Mouse (Mus musculus): ENCODE data around the gene Fcgbp. TPM values are rescaled to one million over a fixed set of nuclear protein-coding genes. Genes with fewer than 3 reads are reported as not detected.
"Not testable (repeated sequence)": the region's sequence is repeated elsewhere in the genome, so short reads cannot be mapped to it uniquely, and the experiment has no call there.

Fcgbp gene
- polyA plus RNA-seq, 1 experiment from 2014 or later = not detected

DNA sequence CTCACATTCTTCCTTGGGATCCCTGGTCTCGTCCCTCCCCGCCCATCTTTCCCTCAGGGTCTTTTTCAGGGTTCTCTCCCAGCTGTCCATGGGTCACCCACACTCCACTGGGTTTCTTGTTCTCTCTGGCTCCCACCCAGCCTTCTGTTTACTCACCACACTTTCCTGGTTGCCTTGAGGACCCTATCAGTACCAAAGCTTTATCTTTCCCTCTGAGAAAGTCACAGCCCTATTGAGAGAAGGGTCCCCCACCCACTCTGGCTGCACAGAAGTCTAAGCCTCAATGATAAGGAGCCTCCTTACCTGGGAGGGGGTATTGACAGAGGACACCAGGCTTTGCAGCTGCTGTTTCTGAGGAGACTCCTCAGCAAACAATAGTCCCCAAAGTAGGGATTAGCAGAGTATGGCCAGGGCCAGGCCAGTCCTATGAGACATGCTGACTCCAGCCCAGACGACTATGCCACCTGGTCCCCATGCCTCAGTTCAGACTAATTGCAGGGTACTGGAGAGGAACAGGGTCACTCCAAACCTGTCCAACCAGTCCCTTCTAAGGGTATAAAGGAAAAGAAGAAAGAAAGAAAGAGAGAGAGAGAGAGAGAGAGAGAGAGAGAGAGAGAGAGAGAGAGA lies 1.4 kb upstream of the Fcgbp start:
- WGBS = 55% methylated on average over 3 of the region's 3 CpGs
- Histone ChIP-seq H3K9ac (ENCODE audit: low read depth, low read length) (no peak overlapping the region), H3K27ac (ENCODE audit: low read depth, low read length) (no peak overlapping the region), H3K4me3 (ENCODE audit: low read depth, low read length) (no peak overlapping the region), H3K9me3 (ENCODE audit: control insufficient read depth, low read length) (no peaks in the 10 kb centered on the region), H3K27me3 (replicated peaks; ENCODE audit: control insufficient read depth, insufficient read depth, low read length) (no peaks in the 10 kb centered on the region), H3K36me3 (ENCODE audit: control insufficient read depth, insufficient read depth, low read length) (no peaks in the 10 kb centered on the region), H3K4me1 (replicated peaks; ENCODE audit: control insufficient read depth, insufficient read depth, low read length) (no peaks in the 10 kb centered on the region), H3K4me2 (no peak overlapping the region)
- DNase-seq (ENCODE audit: low spot score) (no peak), ATAC-seq (replicated peaks; ENCODE audit: low FRiP score) (no peak)

DNA sequence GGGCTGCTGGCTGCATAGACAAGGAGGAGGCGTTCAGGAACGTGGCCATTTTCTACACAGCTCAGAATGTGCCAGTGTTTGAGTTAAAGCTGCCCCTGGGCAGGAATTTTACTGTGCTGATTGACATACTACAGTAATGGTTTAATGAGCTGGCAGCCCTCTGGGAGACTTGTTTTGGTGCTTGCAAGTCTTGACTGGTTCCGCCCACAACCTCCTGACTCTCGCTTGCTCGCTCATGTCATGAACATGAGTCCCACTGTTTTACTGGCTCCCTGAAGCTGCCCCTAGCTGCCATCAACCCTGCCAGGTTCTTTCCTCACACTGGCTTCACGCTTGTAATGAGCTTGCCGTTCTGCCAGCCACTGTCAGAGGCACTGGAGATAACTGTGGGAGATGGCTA lies 13.2 kb downstream of the Fcgbp start:
- Histone ChIP-seq H3K27me3 (replicated peaks; ENCODE audit: control insufficient read depth, insufficient read depth, low read length) (no peaks in the 10 kb centered on the region), H3K4me2 (no peak overlapping the region), H3K4me1 (replicated peaks; ENCODE audit: control insufficient read depth, insufficient read depth, low read length) (no peaks in the 10 kb centered on the region), H3K36me3 (ENCODE audit: control insufficient read depth, insufficient read depth, low read length) (no peaks in the 10 kb centered on the region), H3K27ac (ENCODE audit: low read depth, low read length) (no peak overlapping the region), H3K9ac (ENCODE audit: low read depth, low read length) (no peak overlapping the region), H3K4me3 (ENCODE audit: low read depth, low read length) (no peak overlapping the region), H3K9me3 (ENCODE audit: control insufficient read depth, low read length) (no peaks in the 10 kb centered on the region)
- no peak for ATAC-seq (replicated peaks; ENCODE audit: low FRiP score)
- 74% methylated on average over 7 of the region's 7 CpGs for WGBS
- no peak for DNase-seq (ENCODE audit: low spot score)

DNA sequence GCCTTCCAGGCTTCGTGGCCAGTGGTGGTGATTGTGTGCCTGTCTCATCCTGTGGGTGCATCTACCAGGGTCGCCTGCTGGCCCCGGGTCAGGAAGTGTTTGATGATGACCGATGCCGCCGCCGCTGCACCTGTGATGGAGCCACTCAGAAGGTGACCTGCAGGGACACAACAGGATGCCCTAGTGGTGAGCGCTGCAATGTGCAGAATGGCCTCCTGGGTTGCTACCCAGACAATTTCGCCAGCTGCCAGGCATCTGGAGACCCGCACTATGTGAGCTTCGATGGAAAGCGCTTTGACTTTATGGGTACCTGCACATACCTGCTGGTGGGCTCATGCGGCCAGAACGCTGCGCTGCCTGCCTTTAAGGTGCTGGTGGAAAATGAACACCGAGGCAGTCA lies 15.2 kb downstream of the Fcgbp start:
- WGBS = 76% methylated on average over 16 of the region's 16 CpGs
- H3K4me2 ChIP-seq = no peak overlapping the region
- no peak for DNase-seq (ENCODE audit: low spot score)

DNA sequence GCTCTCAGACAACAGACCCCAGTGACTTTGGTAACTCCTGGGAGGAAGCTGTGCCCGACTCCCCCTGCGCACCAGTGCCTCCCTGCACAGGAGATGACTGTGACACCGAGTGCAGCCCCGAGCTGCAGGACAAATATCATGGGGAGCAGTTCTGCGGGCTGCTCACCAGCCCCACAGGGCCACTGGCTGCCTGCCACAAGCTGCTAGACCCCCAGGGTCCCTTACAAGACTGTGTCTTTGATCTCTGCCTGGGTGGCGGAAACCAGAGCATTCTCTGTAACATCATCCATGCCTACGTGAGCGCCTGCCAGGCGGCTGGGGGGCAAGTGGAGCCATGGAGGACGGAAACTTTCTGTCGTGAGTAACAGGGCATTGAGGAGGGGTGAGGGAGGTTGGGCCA lies 22.5 kb downstream of the Fcgbp start:
- Histone ChIP-seq H3K9me3 (ENCODE audit: control insufficient read depth, low read length) (no peaks in the 10 kb centered on the region), H3K4me1 (replicated peaks; ENCODE audit: control insufficient read depth, insufficient read depth, low read length) (no peaks in the 10 kb centered on the region), H3K27me3 (replicated peaks; ENCODE audit: control insufficient read depth, insufficient read depth, low read length) (no peaks in the 10 kb centered on the region), H3K9ac (ENCODE audit: low read depth, low read length) (no peak overlapping the region), H3K4me3 (ENCODE audit: low read depth, low read length) (no peak overlapping the region), H3K36me3 (ENCODE audit: control insufficient read depth, insufficient read depth, low read length) (no peaks in the 10 kb centered on the region), H3K27ac (ENCODE audit: low read depth, low read length) (no peak overlapping the region), H3K4me2 (no peak overlapping the region)
- ATAC-seq (replicated peaks; ENCODE audit: low FRiP score) (no peak), DNase-seq (ENCODE audit: low spot score) (no peak)
- 41% methylated on average over 11 of the region's 11 CpGs for WGBS

More for the DNA sequence above, 15.2 kb downstream of the Fcgbp start:
- no peaks in the 10 kb centered on the region for H3K36me3 ChIP-seq (ENCODE audit: control insufficient read depth, insufficient read depth, low read length)
- H3K4me3 ChIP-seq (ENCODE audit: low read depth, low read length) = no peak overlapping the region
- no peak overlapping the region for H3K9ac ChIP-seq (ENCODE audit: low read depth, low read length)
- H3K9me3 ChIP-seq (ENCODE audit: control insufficient read depth, low read length) = no peaks in the 10 kb centered on the region
- ATAC-seq (replicated peaks; ENCODE audit: low FRiP score) = no peak
- no peaks in the 10 kb centered on the region for H3K27me3 ChIP-seq (replicated peaks; ENCODE audit: control insufficient read depth, insufficient read depth, low read length)
- H3K27ac ChIP-seq (ENCODE audit: low read depth, low read length) = no peak overlapping the region
- H3K4me1 ChIP-seq (replicated peaks; ENCODE audit: control insufficient read depth, insufficient read depth, low read length) = no peaks in the 10 kb centered on the region

DNA sequence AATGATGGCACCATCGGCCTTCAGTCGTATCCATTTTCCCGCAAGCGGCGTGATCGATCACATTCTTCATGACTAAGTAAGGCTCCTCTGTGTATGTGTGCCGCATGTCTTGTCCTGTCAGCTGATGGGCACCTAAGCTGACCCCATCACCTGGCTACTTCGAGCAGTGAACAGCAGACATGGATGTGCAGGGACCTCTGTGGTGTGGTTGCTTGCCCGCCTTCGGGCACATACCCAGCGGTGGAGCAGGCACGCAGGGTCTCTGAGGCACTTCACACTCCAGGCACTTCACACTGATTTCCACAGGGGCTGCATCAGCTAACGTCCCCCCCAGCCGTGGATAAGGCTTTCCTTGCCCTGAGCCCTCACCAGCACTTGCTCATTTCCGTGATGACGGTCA lies 28.1 kb downstream of the Fcgbp start:
- H3K4me1 ChIP-seq (replicated peaks; ENCODE audit: control insufficient read depth, insufficient read depth, low read length) = no peaks in the 10 kb centered on the region
- no peak overlapping the region for H3K27ac ChIP-seq (ENCODE audit: low read depth, low read length)
- no peak overlapping the region for H3K4me2 ChIP-seq
- WGBS = 93% methylated on average over 16 of the region's 16 CpGs
- H3K9ac ChIP-seq (ENCODE audit: low read depth, low read length) = no peak overlapping the region
- no peak overlapping the region for H3K4me3 ChIP-seq (ENCODE audit: low read depth, low read length)
- no peaks in the 10 kb centered on the region for H3K36me3 ChIP-seq (ENCODE audit: control insufficient read depth, insufficient read depth, low read length)
- H3K27me3 ChIP-seq (replicated peaks; ENCODE audit: control insufficient read depth, insufficient read depth, low read length) = no peaks in the 10 kb centered on the region
- ATAC-seq (replicated peaks; ENCODE audit: low FRiP score) (no peak), DNase-seq (ENCODE audit: low spot score) (no peak)
- peaks cover 5% of the 10 kb centered on the region; the same call in 1 of the 2 replicates for H3K9me3 ChIP-seq (ENCODE audit: control insufficient read depth, low read length)

DNA sequence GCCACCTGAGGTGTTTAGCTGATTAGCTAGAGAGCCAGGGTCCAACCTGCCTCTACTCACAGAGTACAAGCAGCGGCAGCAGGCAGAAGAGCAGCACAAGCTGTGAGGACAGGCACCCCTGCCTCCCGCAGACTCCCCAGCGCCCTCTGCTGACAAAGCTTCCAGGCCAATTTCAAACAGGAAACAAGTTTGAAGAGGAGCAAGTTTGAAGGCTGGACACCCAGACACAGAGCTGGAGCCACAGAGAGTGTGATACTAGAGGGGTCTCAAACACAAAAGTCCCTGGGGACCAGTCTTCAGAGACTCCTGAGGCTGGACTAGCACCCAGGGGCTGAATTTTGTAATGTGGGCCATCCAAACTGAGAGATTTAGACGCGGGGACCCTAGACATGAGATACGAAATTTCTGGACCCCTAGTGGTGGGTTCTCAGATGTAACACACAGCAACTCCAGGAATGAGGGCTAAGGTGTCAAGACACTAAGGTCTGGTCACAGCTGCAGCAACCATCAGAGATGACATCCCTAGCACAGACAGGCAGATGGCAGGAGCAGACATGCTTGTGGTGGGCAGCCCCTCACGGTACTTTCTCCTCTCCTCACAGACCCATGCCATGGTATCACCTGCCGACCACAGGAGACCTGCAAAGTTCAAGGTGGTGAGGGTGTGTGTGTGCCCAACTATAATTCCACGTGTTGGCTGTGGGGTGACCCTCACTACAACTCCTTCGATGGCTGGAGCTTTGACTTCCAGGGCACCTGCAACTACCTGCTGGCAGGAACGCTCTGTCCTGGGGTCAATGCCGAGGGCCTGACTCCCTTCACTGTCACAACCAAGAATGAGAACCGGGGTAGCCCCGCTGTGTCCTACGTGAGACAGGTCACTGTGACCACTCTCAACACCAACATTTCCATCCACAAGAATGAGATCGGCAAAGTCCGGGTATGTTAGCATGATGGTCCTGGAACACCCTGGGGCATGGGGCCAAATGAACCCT lies 29.9 kb downstream of the Fcgbp start:
- no peak for DNase-seq (ENCODE audit: low spot score)
- H3K4me1 ChIP-seq (replicated peaks; ENCODE audit: control insufficient read depth, insufficient read depth, low read length) = no peaks in the 10 kb centered on the region
- H3K27me3 ChIP-seq (replicated peaks; ENCODE audit: control insufficient read depth, insufficient read depth, low read length) = peaks cover 8% of the 10 kb centered on the region
- H3K27ac ChIP-seq (ENCODE audit: low read depth, low read length) = no peak overlapping the region
- peaks cover 5% of the 10 kb centered on the region; the same call in 1 of the 2 replicates for H3K9me3 ChIP-seq (ENCODE audit: control insufficient read depth, low read length)
- no peak overlapping the region for H3K4me2 ChIP-seq
- ATAC-seq (replicated peaks; ENCODE audit: low FRiP score) = no peak
- 64% methylated on average over 17 of the region's 17 CpGs for WGBS
- H3K9ac ChIP-seq (ENCODE audit: low read depth, low read length) = no peak overlapping the region
- H3K4me3 ChIP-seq (ENCODE audit: low read depth, low read length) = no peak overlapping the region
- H3K36me3 ChIP-seq (ENCODE audit: control insufficient read depth, insufficient read depth, low read length) = no peaks in the 10 kb centered on the region

DNA sequence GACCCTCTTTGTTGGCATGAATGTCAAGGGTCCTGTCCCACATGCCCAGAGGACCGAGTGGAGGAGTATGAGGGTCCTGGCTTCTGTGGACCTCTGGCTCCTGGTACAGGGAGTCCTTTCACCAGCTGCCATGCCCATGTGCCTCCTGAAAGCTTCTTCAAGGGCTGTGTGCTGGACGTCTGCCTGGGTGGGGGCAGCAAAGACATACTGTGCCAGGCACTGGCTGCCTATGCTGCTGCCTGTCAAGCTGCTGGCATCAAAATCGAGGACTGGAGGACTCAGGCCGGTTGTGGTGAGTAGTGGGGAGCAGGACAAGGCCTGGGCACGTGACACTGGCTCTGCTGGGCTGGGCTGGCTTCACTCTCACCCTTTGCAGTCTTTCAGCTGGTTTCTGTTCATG lies 31.9 kb downstream of the Fcgbp start:
- H3K36me3 ChIP-seq (ENCODE audit: control insufficient read depth, insufficient read depth, low read length); H3K4me2 ChIP-seq; H3K27ac ChIP-seq (ENCODE audit: low read depth, low read length); DNase-seq (ENCODE audit: low spot score); H3K9ac ChIP-seq (ENCODE audit: low read depth, low read length); H3K27me3 ChIP-seq (replicated peaks; ENCODE audit: control insufficient read depth, insufficient read depth, low read length); H3K4me3 ChIP-seq (ENCODE audit: low read depth, low read length); H3K4me1 ChIP-seq (replicated peaks; ENCODE audit: control insufficient read depth, insufficient read depth, low read length); H3K9me3 ChIP-seq (ENCODE audit: control insufficient read depth, low read length); ATAC-seq (replicated peaks; ENCODE audit: low FRiP score): not testable (repeated sequence)
- 33% methylated on average over 5 of the region's 5 CpGs for WGBS

DNA sequence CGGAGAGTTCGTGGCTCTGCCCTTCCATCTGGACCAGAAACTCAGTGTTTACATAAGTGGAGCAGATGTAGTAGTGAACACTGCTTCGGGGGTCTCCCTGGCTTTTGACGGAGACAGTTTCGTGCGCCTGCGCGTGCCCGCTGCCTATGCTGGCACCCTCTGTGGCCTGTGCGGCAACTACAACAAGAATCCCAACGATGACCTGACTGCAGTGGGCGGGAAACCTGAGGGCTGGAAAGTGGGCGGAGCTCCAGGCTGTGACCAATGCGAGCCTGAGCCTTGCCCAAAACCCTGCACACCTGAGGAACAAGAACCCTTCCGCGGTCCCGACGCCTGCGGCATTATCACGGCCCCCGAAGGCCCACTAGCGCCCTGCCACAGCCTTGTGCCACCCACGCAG lies 33.6 kb downstream of the Fcgbp start:
- H3K27me3 ChIP-seq (replicated peaks; ENCODE audit: control insufficient read depth, insufficient read depth, low read length) = peaks cover 8% of the 10 kb centered on the region
- ATAC-seq (replicated peaks; ENCODE audit: low FRiP score) (no peak), DNase-seq (ENCODE audit: low spot score) (no peak)
- 11% methylated on average over 23 of the region's 23 CpGs for WGBS
- no peaks in the 10 kb centered on the region for H3K9me3 ChIP-seq (ENCODE audit: control insufficient read depth, low read length)
- no peaks in the 10 kb centered on the region for H3K4me1 ChIP-seq (replicated peaks; ENCODE audit: control insufficient read depth, insufficient read depth, low read length)
- H3K9ac ChIP-seq (ENCODE audit: low read depth, low read length) = no peak overlapping the region
- peak overlapping the region; percentile 39 for H3K4me2 ChIP-seq
- no peak overlapping the region for H3K4me3 ChIP-seq (ENCODE audit: low read depth, low read length)
- no peak overlapping the region for H3K27ac ChIP-seq (ENCODE audit: low read depth, low read length)
- H3K36me3 ChIP-seq (ENCODE audit: control insufficient read depth, insufficient read depth, low read length) = no peaks in the 10 kb centered on the region

Data from liver, embryonic 11.5 days (tissue).